Mouse (Mus musculus) kidney, postnatal 0 days (tissue): ENCODE measurements around the gene Cnot11. TPM values are rescaled to one million over a fixed set of nuclear protein-coding genes. Genes with fewer than 3 reads are reported as not detected.
A peak's percentile ranks its signal among the peaks of the same experiment; 100 is the strongest.

Experiments used
- ATAC-seq: fragments of 200-750 bp; cut with Nextera tagmentation; replicated peaks from 2 replicates; pipeline ENCODE4 v1.8.0; 2017; ENCODE audit warnings: low read depth, moderate number of reproducible peaks, moderate TSS enrichment, moderate library complexity; ENCODE audit not compliant: low FRiP score
- DNase-seq: peaks from one replicate; pipeline ENCODE4 v3.0.0-alpha.2; 2016; ENCODE audit warnings: low spot score
- H3K27ac ChIP-seq: fragments of 300-500 bp; sonication (generic); 2 replicates; pipeline ENCODE4 v1.5.1; 2014; ENCODE audit warnings: mild to moderate bottlenecking
- H3K27me3 ChIP-seq: fragments of 300-500 bp; sonication (generic); 2 replicates; pipeline ENCODE4 v1.6.1; 2014; ENCODE audit warnings: low read length, mixed read lengths; ENCODE audit not compliant: insufficient read depth
- H3K36me3 ChIP-seq: fragments of 300-500 bp; sonication (generic); 2 replicates; pipeline ENCODE4 v1.6.1; 2014; ENCODE audit warnings: low read length, mixed read lengths; ENCODE audit not compliant: insufficient read depth
- H3K4me1 ChIP-seq: fragments of 300-500 bp; sonication (generic); replicated peaks from 2 replicates; pipeline ENCODE4 v1.6.1; 2014; ENCODE audit warnings: antibody characterized with exemption, low read length, mixed read lengths; ENCODE audit not compliant: insufficient read depth
- H3K4me2 ChIP-seq: fragments of 300-500 bp; sonication (generic); 2 replicates; pipeline ENCODE4 v1.6.1; 2014; ENCODE audit warnings: mild to moderate bottlenecking, low read length, moderate library complexity, mixed read lengths
- H3K4me3 ChIP-seq: fragments of 300-500 bp; sonication (generic); replicated peaks from 2 replicates; pipeline ENCODE4 v1.5.1; 2014; ENCODE audit warnings: low read depth, low read length
- H3K9ac ChIP-seq: fragments of 300-500 bp; sonication (generic); 2 replicates; pipeline ENCODE4 v1.6.1; 2014; ENCODE audit warnings: low read depth, low read length
- H3K9me3 ChIP-seq: fragments of 300-500 bp; sonication (generic); replicated peaks from 2 replicates; pipeline ENCODE4 v1.6.1; 2016; ENCODE audit warnings: low read length, inconsistent platforms, mixed read lengths
- CTCF ChIP-seq: IDR thresholded peaks from 2 replicates; pipeline ENCODE4 v1.5.1; 2016; ENCODE audit warnings: antibody characterized with exemption, low read depth, mild to moderate bottlenecking, moderate library complexity
- WGBS: fragments of 180-500 bp; shearing (Covaris S2); extraction: QIAGEN DNeasy Blood & Tissue Kit; methylation state at CpG from one replicate; pipeline ENCODE4 v1.1.7; 2014; 5-methylcytosine and 5-hydroxymethylcytosine counted together
- polyA plus RNA-seq: library from polyadenylated mRNA; unstranded; fragments of >200 nt; fragmentation: Nextera tagmentation; extraction: Ambion mirVana; gene quantifications from 2 replicates; pipeline ENCODE4 v1.2.1, GENCODE M21; 2015

Gene Cnot11
- polyA plus RNA-seq, 1 experiment from 2014 or later: 18.6 TPM

DNA sequence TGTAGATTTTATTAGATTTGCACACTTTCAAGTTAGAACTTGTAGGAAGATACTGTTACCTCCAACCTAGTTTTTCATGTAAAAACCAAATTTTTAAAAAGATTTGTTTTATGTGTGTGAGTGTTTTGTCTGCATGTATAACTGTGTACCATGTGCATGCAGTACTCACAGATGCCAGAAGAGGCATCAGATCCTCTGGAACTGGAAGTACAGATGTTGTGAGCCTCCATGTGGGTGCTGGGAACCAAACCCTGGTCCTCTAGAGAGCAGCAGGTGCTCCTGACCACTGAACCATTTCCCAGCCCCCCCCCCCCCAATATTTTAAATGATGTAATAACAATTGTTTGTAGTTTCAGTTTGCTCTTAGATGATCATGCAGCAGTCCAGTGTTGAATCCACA lies 5.8 kb downstream of the Cnot11 start:
- H3K36me3 ChIP-seq: peaks cover 57% of the 10 kb centered on the region
- no peak for ATAC-seq

GRCm38 (mm10) chr1:39545589-39545988 lies 10.8 kb downstream of the Cnot11 start:
- Histone ChIP-seq H3K9ac (no peak overlapping the region), H3K27me3 (no peaks in the 10 kb centered on the region), H3K9me3 (no peaks in the 10 kb centered on the region), H3K4me2 (no peak overlapping the region), H3K36me3 (peaks cover 37% of the 10 kb centered on the region), H3K4me1 (no peaks in the 10 kb centered on the region), H3K4me3 (no peak overlapping the region), H3K27ac (no peak overlapping the region)
- ATAC-seq: no peak
- no peak for DNase-seq
- 87% methylated on average over 7 of the region's 7 CpGs for WGBS
- no peak for TF ChIP-seq CTCF

More for the DNA sequence above, 5.8 kb downstream of the Cnot11 start:
- H3K4me1 ChIP-seq: peaks cover 5% of the 10 kb centered on the region; the same call in 1 of the 2 replicates
- DNase-seq: no peak
- H3K9me3 ChIP-seq: no peaks in the 10 kb centered on the region
- H3K27me3 ChIP-seq: no peaks in the 10 kb centered on the region
- TF ChIP-seq CTCF: no peak
- no peak overlapping the region for H3K9ac ChIP-seq
- H3K4me3 ChIP-seq: no peak overlapping the region
- no peak overlapping the region for H3K27ac ChIP-seq
- H3K4me2 ChIP-seq: no peak overlapping the region

GRCm38 (mm10) chr1:39546160-39546866 lies 11.5 kb downstream of the Cnot11 start:
- H3K36me3 ChIP-seq: peaks cover 31% of the 10 kb centered on the region; the same call in 1 of the 2 replicates
- no peaks in the 10 kb centered on the region for H3K9me3 ChIP-seq
- no peak for DNase-seq
- no peaks in the 10 kb centered on the region for H3K4me1 ChIP-seq
- H3K27me3 ChIP-seq: no peaks in the 10 kb centered on the region
- no peak overlapping the region for H3K4me2 ChIP-seq
- 84% methylated on average over 6 of the region's 6 CpGs for WGBS
- ATAC-seq: no peak
- no peak overlapping the region for H3K4me3 ChIP-seq
- no peak overlapping the region for H3K27ac ChIP-seq
- no peak for TF ChIP-seq CTCF
- no peak overlapping the region for H3K9ac ChIP-seq

- Histone ChIP-seq H3K27me3 (no peaks in the 10 kb centered on the region), H3K4me1 (no peaks in the 10 kb centered on the region), H3K27ac (no peak overlapping the region), H3K9ac (no peak overlapping the region), H3K4me3 (no peak overlapping the region), H3K9me3 (no peaks in the 10 kb centered on the region), H3K36me3 (peaks cover 26% of the 10 kb centered on the region; the same call in 1 of the 2 replicates), H3K4me2 (no peak overlapping the region)
- ATAC-seq (no peak), DNase-seq (peak; percentile 29)
- peak; percentile 40; the same call in 1 of the 2 replicates for TF ChIP-seq CTCF
- 45% methylated on average over 2 of the region's 2 CpGs for WGBS
Measured at GRCm38 (mm10) chr1:39547238-39547637, 12.4 kb downstream of the Cnot11 start.

DNA sequence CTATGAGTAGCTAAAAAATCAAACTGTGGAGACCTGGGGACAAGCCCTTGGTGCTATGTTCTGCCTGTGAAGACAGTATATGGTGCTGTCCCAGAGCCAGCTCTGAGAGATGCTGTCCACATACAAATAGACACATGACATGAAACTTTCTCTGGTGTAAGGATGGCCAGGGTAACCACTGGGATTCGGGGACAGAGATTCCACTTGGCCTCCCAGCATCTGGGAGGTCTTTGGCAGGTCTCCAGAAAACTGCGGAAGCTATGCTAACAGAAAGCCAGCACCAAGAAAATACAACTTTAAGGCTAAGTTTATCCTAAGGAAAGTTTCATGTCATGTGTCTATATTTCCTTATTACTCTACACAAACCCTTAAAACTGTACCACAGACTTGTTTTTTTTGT lies 15.0 kb downstream of the Cnot11 start:
- H3K9ac ChIP-seq: no peak overlapping the region
- H3K4me2 ChIP-seq: no peak overlapping the region
- no peak overlapping the region for H3K4me3 ChIP-seq
- ATAC-seq: no peak
- whole genome bisulfite sequencing: 54% methylated on average over 2 of the region's 2 CpGs
- TF ChIP-seq CTCF: no peak
- peaks cover 22% of the 10 kb centered on the region; the same call in 1 of the 2 replicates for H3K36me3 ChIP-seq
- H3K27ac ChIP-seq: no peak overlapping the region
- no peaks in the 10 kb centered on the region for H3K27me3 ChIP-seq
- no peaks in the 10 kb centered on the region for H3K4me1 ChIP-seq
- no peaks in the 10 kb centered on the region for H3K9me3 ChIP-seq
- DNase-seq: peak; percentile 39

GRCm38 (mm10) chr1:39555556-39556415 lies 21.0 kb downstream of the Cnot11 start:
- Histone ChIP-seq H3K9ac (no peak overlapping the region), H3K27ac (peak overlapping the region; percentile 0; the same call in 1 of the 2 replicates), H3K4me2 (no peak overlapping the region), H3K4me1 (no peaks in the 10 kb centered on the region), H3K27me3 (no peaks in the 10 kb centered on the region), H3K36me3 (peaks cover 38% of the 10 kb centered on the region; the same call in 1 of the 2 replicates), H3K9me3 (no peaks in the 10 kb centered on the region), H3K4me3 (no peak overlapping the region)
- DNase-seq (peak; percentile 69), ATAC-seq (peak; percentile 59)
- TF ChIP-seq CTCF: no peak
- 27% methylated on average over 9 of the region's 9 CpGs for WGBS
